Mouse (Mus musculus) layer of hippocampus, postnatal 36 days (tissue): ENCODE measurements around the gene Ddt. TPM values are rescaled to one million over a fixed set of nuclear protein-coding genes. Genes with fewer than 3 reads are reported as not detected.
A peak's percentile ranks its signal among the peaks of the same experiment; 100 is the strongest.

Source experiments
- DNase-seq, 2 experiments: peaks; one replicate each; pipeline ENCODE4 v3.0.0; 2022
- total RNA-seq, 2 experiments: library from RNA; stranded (reverse); gene quantifications; 2 replicates each; pipeline ENCODE4 v1.2.3; 2021

Ddt gene
- total RNA-seq, result 10 to 100 TPM; 44.0 to 48.5 TPM

GRCm38 (mm10) chr10:75772795-75773664 is at the start of gene Ddt:
Ddt (minus strand) TSS chr10:75773414.
- DNase-seq, result peak; percentile 71 to 77

- DNase-seq, result no peak
Observed at GRCm38 (mm10) chr10:75822443-75822842, 49.2 kb upstream of the Ddt start, which contains the start of gene Gstt4. Gstt4 (minus strand) TSS chr10:75822543.

- no peak for DNase-seq
Observed at GRCm38 (mm10) chr10:75819882-75820281, 46.7 kb upstream of the Ddt start.

- no peak for DNase-seq
Observed at GRCm38 (mm10) chr10:75818641-75819040, 45.4 kb upstream of the Ddt start.

- no peak for DNase-seq
Observed at GRCm38 (mm10) chr10:75804217-75804616, 31.0 kb upstream of the Ddt start.

- peak in 1 of 2 experiments; percentile 8 for DNase-seq
Observed at GRCm38 (mm10) chr10:75798176-75798696, 25.0 kb upstream of the Ddt start, which contains the start of gene Gstt1. Gstt1 (minus strand) TSS chr10:75798584.

GRCm38 (mm10) chr10:75797619-75798175 is 24.5 kb upstream of the Ddt start:
- peak; percentile 22 to 37 for DNase-seq

- no peak for DNase-seq
Observed at GRCm38 (mm10) chr10:75796731-75797516, 23.7 kb upstream of the Ddt start.

GRCm38 (mm10) chr10:75794880-75795279 is 21.7 kb upstream of the Ddt start:
- DNase-seq, result no peak

- DNase-seq, result no peak
Observed at GRCm38 (mm10) chr10:75790773-75791172, 17.6 kb upstream of the Ddt start.

- DNase-seq, result no peak
Observed at GRCm38 (mm10) chr10:75789841-75790240, 16.6 kb upstream of the Ddt start.

- no peak for DNase-seq
Observed at GRCm38 (mm10) chr10:75789081-75789735, 16.0 kb upstream of the Ddt start.

- DNase-seq, result no peak
Observed at GRCm38 (mm10) chr10:75788277-75788676, 15.1 kb upstream of the Ddt start.

- no peak for DNase-seq
Observed at GRCm38 (mm10) chr10:75785442-75785841, 12.2 kb upstream of the Ddt start.

GRCm38 (mm10) chr10:75780769-75781578 is 7.8 kb upstream of the Ddt start, which contains the start of the genes Gm20441 and Gstt3:
Gm20441 (minus strand) TSS chr10:75780954.
Gstt3 (minus strand) TSS chr10:75781414.
- DNase-seq, result no peak

- DNase-seq, result no peak
Observed at GRCm38 (mm10) chr10:75779206-75780174, 6.3 kb upstream of the Ddt start.

GRCm38 (mm10) chr10:75777885-75778284 is 4.7 kb upstream of the Ddt start:
- no peak for DNase-seq

GRCm38 (mm10) chr10:75776562-75776961 is 3.3 kb upstream of the Ddt start:
- DNase-seq, result no peak

GRCm38 (mm10) chr10:75774587-75774986 is 1.4 kb upstream of the Ddt start:
- no peak for DNase-seq

- no peak for DNase-seq
Observed at GRCm38 (mm10) chr10:75774102-75774501, 888 bp upstream of the Ddt start.
